Mouse (Mus musculus): ENCODE results near the gene Pabpn1.

DNA sequence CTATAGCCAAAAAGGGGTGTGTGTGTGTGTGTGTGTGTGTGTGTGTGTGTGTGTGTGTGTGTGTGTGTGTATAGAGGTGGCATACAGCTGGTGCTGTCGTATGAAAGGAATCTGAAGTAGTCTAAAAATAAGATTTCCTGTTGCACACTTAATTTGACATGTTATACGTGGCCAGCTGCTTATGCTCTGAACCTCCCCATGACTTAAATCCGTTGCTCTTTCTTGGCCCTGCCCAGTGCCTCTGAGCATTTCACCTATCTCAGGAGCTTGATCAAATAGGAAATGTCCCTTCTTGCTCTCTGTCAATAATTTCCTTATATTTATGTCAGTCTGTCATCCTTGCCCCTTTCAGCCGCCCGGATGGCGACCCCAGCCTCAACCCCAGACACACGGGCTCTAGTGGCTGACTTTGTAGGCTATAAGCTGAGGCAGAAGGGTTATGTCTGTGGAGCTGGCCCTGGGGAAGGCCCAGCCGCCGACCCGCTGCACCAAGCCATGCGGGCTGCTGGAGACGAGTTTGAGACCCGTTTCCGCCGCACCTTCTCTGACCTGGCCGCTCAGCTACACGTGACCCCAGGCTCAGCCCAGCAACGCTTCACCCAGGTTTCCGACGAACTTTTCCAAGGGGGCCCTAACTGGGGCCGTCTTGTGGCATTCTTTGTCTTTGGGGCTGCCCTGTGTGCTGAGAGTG, 8.1 kb upstream of the Pabpn1 start:
- TF ChIP-seq CTCF (IDR thresholded peaks at IDR 0.05; ENCODE audit: borderline replicate concordance, control insufficient read depth, extremely low read depth, insufficient read depth, low read length, poor library complexity) (no peak), POLR2A (IDR thresholded peaks at IDR 0.05; ENCODE audit: control insufficient read depth, extremely low read depth, insufficient read depth, low read length, poor library complexity) (no peak)

All from thymus, adult 2 months (tissue).